Mouse (Mus musculus): ENCODE measurements at regions not wholly inside any gene's neighbourhood (a gene's known extent, or its start where the extent isn't known, plus 50 kb on each side); places are given as distances from the start of the nearest gene placed in this dataset.
A peak's percentile ranks its signal among the peaks of the same experiment; 100 is the strongest.

DNA sequence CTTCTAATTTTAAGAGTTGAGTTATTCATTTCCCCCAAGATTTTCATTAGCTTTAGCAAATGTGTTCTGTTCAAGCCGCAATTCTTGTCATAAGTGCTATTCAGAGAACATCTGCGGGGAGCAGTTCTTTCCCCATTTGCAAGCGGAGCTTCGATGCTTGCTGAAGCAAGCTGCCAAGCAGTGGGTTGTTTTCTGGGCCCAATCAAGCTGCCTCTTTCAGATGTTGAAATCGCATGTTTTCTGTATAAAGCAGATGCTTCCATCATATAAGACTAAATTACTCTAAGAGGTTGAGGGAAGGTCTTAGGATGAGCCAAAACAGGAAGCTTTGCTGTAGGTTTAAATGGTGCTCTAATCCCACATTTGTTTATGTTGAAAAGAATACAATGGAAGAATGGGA, 547.4 kb downstream of the Abca13 start:
- no peaks in the 10 kb centered on the region for H3K27me3 ChIP-seq (replicated peaks; ENCODE audit: low read depth, poor library complexity, severe bottlenecking)
- 93% methylated on average over 5 of the region's 5 CpGs for WGBS

DNA sequence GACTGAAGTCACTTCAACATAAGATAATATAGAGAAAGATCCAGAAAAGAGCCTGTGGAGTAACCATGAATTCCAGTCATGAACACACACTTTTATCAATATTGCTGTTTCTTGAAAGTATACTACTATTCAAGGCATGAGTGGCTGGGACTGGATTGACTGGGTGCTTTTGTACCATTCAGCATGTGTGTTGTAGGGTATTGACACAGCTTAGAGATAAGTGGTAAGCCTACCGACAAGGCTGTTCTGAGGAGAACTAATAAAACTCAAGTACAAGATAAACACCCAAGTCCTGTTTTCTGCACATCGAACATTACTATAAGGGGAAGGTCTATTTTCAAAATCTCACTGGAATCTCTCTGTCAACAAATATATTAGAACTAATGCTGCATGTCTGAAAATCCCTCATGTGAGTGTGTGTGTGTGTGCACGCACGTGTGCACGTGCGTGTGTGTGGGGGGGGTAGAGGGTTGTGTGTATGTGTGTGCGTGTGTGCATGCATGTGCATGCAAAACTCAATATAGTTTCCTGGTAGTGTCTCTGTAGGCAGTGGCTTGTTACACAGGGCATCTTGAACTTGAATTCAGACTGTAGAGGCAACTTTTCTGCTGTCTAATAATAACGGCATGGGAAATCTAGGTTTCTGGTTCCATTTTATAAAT, 588.6 kb downstream of the Abca13 start:
- Histone ChIP-seq H3K4me1 (no peaks in the 10 kb centered on the region), H3K4me3 (no peak overlapping the region), H3K27me3 (replicated peaks; ENCODE audit: low read depth, poor library complexity, severe bottlenecking) (no peaks in the 10 kb centered on the region), H3K36me3 (replicated peaks) (no peaks in the 10 kb centered on the region), H3K27ac (replicated peaks) (no peak overlapping the region), H3K9me3 (no peaks in the 10 kb centered on the region)
- DNase-seq (ENCODE audit: low spot score) = no peak
- WGBS = 94% methylated on average over 8 of the region's 8 CpGs

More for the DNA sequence above, 547.4 kb downstream of the Abca13 start:
- no peak overlapping the region for H3K27ac ChIP-seq (replicated peaks)
- H3K4me3 ChIP-seq = no peak overlapping the region
- no peaks in the 10 kb centered on the region for H3K4me1 ChIP-seq
- no peaks in the 10 kb centered on the region for H3K36me3 ChIP-seq (replicated peaks)
- H3K9me3 ChIP-seq = no peaks in the 10 kb centered on the region
- no peak for DNase-seq (ENCODE audit: low spot score)

DNA sequence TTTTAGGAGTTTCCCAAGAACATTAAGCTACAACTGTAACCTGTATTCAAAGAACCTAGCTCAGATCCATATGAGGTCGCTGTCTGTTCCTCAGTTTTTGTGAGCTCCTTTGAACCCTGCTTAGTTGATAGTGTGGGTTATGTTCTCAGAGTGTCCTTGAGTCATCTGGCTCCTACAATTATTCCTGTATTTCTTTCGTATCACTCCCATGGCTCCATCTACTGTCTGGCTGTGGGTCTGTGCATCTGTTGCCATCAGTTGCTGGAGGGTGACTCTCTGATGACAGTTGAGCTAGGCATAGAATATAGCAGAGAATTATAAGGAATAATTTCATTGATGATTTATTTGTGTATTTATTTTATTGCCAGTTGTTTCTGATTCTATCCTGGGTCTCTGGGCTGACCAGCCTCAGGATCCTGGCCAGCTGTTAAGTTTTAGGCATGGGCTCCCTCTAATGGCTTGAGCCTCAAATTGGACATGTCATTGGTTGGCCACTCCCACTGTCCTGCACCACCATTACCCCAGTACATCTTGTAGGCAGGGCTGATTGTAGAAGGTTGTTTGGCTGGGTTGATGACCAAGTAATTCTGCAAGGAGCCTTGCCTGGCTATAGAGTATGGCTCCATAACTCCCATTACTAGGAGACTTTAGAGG, 601.6 kb downstream of the Abca13 start:
- H3K27me3 ChIP-seq (replicated peaks; ENCODE audit: low read depth, poor library complexity, severe bottlenecking) = no peaks in the 10 kb centered on the region
- H3K9me3 ChIP-seq = no peaks in the 10 kb centered on the region

DNA sequence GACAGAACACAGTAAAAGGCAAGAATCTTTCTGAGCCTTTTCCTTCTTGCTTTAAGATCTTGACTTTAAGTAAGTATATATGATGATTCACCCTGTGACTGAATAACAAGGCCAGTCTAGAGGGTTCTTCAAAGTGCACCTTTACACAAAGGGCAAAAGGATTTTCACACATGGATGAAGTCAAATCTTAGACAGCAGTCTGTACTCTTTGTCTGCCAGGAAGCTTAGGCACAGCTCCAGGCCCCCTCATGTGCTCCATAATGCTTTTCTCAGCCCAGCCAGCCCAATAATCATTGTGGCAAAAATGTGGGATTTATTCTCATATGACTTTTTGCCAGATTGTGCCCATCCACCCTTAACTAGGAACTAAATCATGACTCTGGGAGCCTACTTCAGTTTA, 647.9 kb downstream of the Abca13 start:
- Histone ChIP-seq H3K27me3 (replicated peaks; ENCODE audit: low read depth, poor library complexity, severe bottlenecking) (no peaks in the 10 kb centered on the region), H3K4me1 (no peaks in the 10 kb centered on the region), H3K27ac (replicated peaks) (no peak overlapping the region)

More for the DNA sequence above, 601.6 kb downstream of the Abca13 start:
- peak; percentile 8 for DNase-seq (ENCODE audit: low spot score)
- Histone ChIP-seq H3K36me3 (replicated peaks) (no peaks in the 10 kb centered on the region), H3K4me3 (no peak overlapping the region), H3K4me1 (no peaks in the 10 kb centered on the region), H3K27ac (replicated peaks) (no peak overlapping the region)
- 80% methylated on average over 2 of the region's 2 CpGs for WGBS

DNA sequence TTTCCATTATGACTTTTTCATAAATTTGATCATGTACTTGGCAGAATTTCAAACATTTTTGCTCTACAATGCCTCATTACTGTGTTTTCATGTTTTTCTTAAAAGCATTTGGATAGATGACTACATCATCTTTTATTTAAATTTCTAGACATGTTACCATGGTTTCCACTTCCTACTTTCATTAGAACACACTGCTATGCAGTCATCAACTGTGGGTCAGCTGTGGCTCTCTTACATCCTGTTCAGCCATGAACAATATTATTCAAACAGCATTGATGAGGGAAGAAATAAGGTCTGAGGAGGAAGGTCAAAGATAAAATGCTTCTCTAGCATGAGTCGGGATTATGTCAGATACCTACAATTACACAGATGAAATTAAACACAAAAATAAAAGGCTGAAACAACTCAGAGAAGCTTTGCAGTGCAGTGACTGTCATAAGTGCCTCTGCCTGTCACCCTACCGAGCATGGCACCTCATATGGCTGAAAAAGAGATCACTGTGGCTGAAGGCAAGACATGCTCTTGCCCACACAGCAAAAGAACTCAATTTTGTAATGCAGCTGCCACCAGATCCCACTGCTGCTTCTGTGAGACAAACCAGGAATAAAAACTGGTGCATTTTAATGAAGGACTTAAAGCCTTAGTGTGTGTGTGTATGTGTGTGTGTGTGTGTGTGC, 676.9 kb downstream of the Abca13 start:
- WGBS = 84% methylated on average over 2 of the region's 2 CpGs

More for the DNA sequence above, 647.9 kb downstream of the Abca13 start:
- no peaks in the 10 kb centered on the region for H3K36me3 ChIP-seq (replicated peaks)
- H3K9me3 ChIP-seq = no peaks in the 10 kb centered on the region
- no peak for DNase-seq (ENCODE audit: low spot score)
- H3K4me3 ChIP-seq = no peak overlapping the region

More for the DNA sequence above, 676.9 kb downstream of the Abca13 start:
- Histone ChIP-seq H3K4me1 (no peaks in the 10 kb centered on the region), H3K4me3 (no peak overlapping the region), H3K27ac (replicated peaks) (no peak overlapping the region), H3K9me3 (no peaks in the 10 kb centered on the region), H3K27me3 (replicated peaks; ENCODE audit: low read depth, poor library complexity, severe bottlenecking) (no peaks in the 10 kb centered on the region), H3K36me3 (replicated peaks) (no peaks in the 10 kb centered on the region)
- no peak for DNase-seq (ENCODE audit: low spot score)
